Mouse (Mus musculus) stomach, embryonic 16.5 days (tissue): ENCODE measurements around the gene Prkab2. TPM values are rescaled to one million over a fixed set of nuclear protein-coding genes. Genes with fewer than 3 reads are reported as not detected.
A peak's percentile ranks its signal among the peaks of the same experiment; 100 is the strongest.

Experiments
- ATAC-seq: fragments of 200-750 bp; cut with Nextera tagmentation; 2 replicates; pipeline ENCODE4 v1.8.0; 2017; ENCODE audit warnings: moderate number of reproducible peaks, moderate TSS enrichment; ENCODE audit not compliant: insufficient read depth, low FRiP score
- H3K27ac ChIP-seq: fragments of 300-500 bp; sonication (generic); 2 replicates; pipeline ENCODE4 v1.5.1; 2014; ENCODE audit warnings: low read length
- H3K27me3 ChIP-seq: fragments of 300-500 bp; sonication (generic); 2 replicates; pipeline ENCODE4 v1.6.1; 2014; ENCODE audit warnings: low read length, control low read depth, mixed read lengths; ENCODE audit not compliant: control insufficient read depth, insufficient read depth
- H3K36me3 ChIP-seq: fragments of 300-500 bp; sonication (generic); 2 replicates; pipeline ENCODE4 v1.6.1; 2014; ENCODE audit warnings: low read length; ENCODE audit not compliant: control insufficient read depth, insufficient read depth
- H3K4me1 ChIP-seq: fragments of 300-500 bp; sonication (generic); 2 replicates; pipeline ENCODE4 v1.6.1; 2014; ENCODE audit warnings: low read length, control low read depth, mixed read lengths; ENCODE audit not compliant: control insufficient read depth, insufficient read depth
- H3K4me2 ChIP-seq: fragments of 300-500 bp; sonication (generic); 2 replicates; pipeline ENCODE4 v1.6.1; 2014; ENCODE audit warnings: low read depth, low read length, mixed read lengths
- H3K4me3 ChIP-seq: fragments of 300-500 bp; sonication (generic); replicated peaks from 2 replicates; pipeline ENCODE4 v1.5.1; 2014; ENCODE audit warnings: mild to moderate bottlenecking, low read length
- H3K9ac ChIP-seq: fragments of 300-500 bp; sonication (generic); 2 replicates; pipeline ENCODE4 v1.6.1; 2014; ENCODE audit warnings: low read length
- H3K9me3 ChIP-seq: fragments of 300-500 bp; sonication (generic); replicated peaks from 2 replicates; pipeline ENCODE4 v1.6.1; 2016; ENCODE audit warnings: low read length, control low read depth; ENCODE audit not compliant: control insufficient read depth
- WGBS: fragments of 180-500 bp; shearing (Covaris S2); extraction: QIAGEN DNeasy Blood & Tissue Kit; methylation state at CpG from one replicate; pipeline ENCODE4 v1.1.7; 2014; 5-methylcytosine and 5-hydroxymethylcytosine counted together
- polyA plus RNA-seq: library from polyadenylated mRNA; unstranded; fragments of >200 nt; fragmentation: Nextera tagmentation; extraction: Ambion mirVana; gene quantifications from 2 replicates; pipeline ENCODE4 v1.2.1, GENCODE M21; 2015

The Prkab2 gene
- polyA plus RNA-seq, 1 experiment from 2014 or later = 10.3 TPM

GRCm38 (mm10) chr3:97641396-97641795, 16.6 kb upstream of the Prkab2 start:
- no peak for ATAC-seq
- Histone ChIP-seq H3K27ac (no peak overlapping the region), H3K9me3 (no peaks in the 10 kb centered on the region), H3K4me1 (no peaks in the 10 kb centered on the region), H3K27me3 (no peaks in the 10 kb centered on the region), H3K36me3 (no peaks in the 10 kb centered on the region), H3K4me2 (no peak overlapping the region), H3K9ac (no peak overlapping the region), H3K4me3 (no peak overlapping the region)
- WGBS = 87% methylated on average over 4 of the region's 4 CpGs

GRCm38 (mm10) chr3:97642001-97642400, 16.0 kb upstream of the Prkab2 start:
- Histone ChIP-seq H3K9ac (no peak overlapping the region), H3K4me2 (no peak overlapping the region), H3K27me3 (no peaks in the 10 kb centered on the region), H3K4me3 (no peak overlapping the region), H3K36me3 (no peaks in the 10 kb centered on the region), H3K9me3 (no peaks in the 10 kb centered on the region), H3K27ac (no peak overlapping the region), H3K4me1 (no peaks in the 10 kb centered on the region)
- ATAC-seq = no peak; the same call in 1 of the 2 replicates
- WGBS = 71% methylated on average over 9 of the region's 9 CpGs

DNA sequence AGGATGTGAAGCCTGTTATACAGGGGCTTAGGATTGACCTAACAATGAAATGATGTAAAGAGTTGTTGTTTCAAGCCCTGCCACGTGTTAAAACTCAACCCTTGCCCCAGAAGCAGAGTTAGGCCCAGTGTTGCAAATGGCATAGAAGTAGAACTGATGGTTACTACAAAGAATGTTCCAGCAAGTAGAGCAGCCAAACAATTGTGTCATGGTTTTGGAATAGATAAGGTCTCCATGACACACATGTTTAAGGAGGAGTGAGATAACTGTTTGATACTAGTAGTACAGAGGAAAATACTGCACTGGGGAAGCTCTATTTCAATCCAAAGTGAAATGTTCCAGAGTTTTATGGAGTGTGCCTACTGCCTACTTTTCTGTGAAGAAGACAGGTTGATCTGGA, 9.5 kb upstream of the Prkab2 start:
- no peak overlapping the region for H3K27ac ChIP-seq
- no peaks in the 10 kb centered on the region for H3K36me3 ChIP-seq
- no peak overlapping the region for H3K9ac ChIP-seq
- ATAC-seq = no peak
- no peaks in the 10 kb centered on the region for H3K9me3 ChIP-seq
- H3K4me2 ChIP-seq = no peak overlapping the region
- no peaks in the 10 kb centered on the region for H3K27me3 ChIP-seq
- WGBS = 53% methylated on average over 1 of the region's 1 CpGs
- H3K4me3 ChIP-seq = no peak overlapping the region
- no peaks in the 10 kb centered on the region for H3K4me1 ChIP-seq

DNA sequence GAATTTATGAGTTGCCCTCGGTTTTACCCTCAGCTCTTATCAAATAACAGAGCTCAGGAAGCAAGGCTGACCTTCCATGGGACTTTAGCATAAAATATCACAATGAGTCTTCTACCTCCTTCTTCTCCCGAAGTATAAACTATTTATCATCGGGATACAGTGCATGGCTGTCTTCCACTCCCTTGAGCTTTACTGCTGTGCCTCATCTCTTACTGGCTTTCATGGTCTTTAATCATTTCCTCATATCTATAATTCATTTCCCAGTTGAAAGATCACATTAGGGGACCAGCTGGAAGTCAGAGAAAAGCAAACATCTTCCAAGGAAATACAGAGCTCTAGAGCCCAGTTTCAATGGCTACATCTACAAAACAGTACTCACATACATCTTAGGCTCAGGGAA, 9.0 kb upstream of the Prkab2 start:
- H3K4me1 ChIP-seq = no peaks in the 10 kb centered on the region
- H3K27ac ChIP-seq = no peak overlapping the region
- WGBS = 56% methylated on average over 3 of the region's 3 CpGs
- H3K4me2 ChIP-seq = no peak overlapping the region
- no peaks in the 10 kb centered on the region for H3K36me3 ChIP-seq
- no peak overlapping the region for H3K9ac ChIP-seq
- H3K27me3 ChIP-seq = no peaks in the 10 kb centered on the region
- no peak for ATAC-seq
- H3K4me3 ChIP-seq = no peak overlapping the region
- no peaks in the 10 kb centered on the region for H3K9me3 ChIP-seq

DNA sequence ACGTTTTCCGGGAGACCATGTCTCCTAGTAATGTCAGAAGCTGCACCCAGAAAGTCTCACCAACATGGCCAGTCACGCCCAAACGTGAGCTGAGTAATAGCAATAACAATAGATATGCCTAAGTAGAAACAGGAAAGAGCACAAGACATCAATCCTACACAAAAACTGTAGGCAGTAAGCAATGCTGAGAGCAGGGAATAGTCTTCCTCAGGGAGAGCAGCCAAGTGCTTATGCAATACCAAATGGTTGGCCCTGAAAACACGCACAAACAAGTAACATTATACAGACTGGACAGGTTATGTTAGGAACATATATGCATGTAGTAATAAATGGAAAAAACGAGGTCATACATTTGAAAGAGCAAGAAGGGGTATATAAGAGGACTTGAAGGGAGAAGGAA, 8.5 kb upstream of the Prkab2 start:
- no peak overlapping the region for H3K27ac ChIP-seq
- no peak overlapping the region for H3K4me3 ChIP-seq
- H3K36me3 ChIP-seq = no peaks in the 10 kb centered on the region
- ATAC-seq = no peak
- H3K4me1 ChIP-seq = no peaks in the 10 kb centered on the region
- no peaks in the 10 kb centered on the region for H3K27me3 ChIP-seq
- H3K9me3 ChIP-seq = no peaks in the 10 kb centered on the region
- WGBS = 66% methylated on average over 6 of the region's 6 CpGs
- no peak overlapping the region for H3K9ac ChIP-seq
- H3K4me2 ChIP-seq = no peak overlapping the region

DNA sequence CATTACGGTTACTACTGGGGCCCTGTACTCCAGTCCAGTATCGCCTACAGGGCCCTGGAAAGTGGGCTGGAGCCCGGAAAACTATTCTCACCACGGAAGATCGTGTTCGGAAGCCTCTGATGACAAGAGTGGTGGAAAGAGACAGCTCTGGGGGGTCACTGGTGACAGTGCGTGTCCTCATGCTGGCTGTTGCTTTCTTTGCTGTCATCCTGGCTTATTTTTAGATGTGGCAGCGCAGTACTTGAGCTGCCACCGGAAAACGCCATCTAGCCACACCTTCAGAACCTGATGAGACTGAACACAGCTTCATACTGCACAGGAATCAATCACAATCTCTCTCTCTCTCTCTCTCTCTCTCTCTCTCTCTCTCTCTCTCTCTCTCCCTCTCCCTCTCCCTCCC, 6.4 kb upstream of the Prkab2 start:
- WGBS = 73% methylated on average over 10 of the region's 10 CpGs
- no peak for ATAC-seq

DNA sequence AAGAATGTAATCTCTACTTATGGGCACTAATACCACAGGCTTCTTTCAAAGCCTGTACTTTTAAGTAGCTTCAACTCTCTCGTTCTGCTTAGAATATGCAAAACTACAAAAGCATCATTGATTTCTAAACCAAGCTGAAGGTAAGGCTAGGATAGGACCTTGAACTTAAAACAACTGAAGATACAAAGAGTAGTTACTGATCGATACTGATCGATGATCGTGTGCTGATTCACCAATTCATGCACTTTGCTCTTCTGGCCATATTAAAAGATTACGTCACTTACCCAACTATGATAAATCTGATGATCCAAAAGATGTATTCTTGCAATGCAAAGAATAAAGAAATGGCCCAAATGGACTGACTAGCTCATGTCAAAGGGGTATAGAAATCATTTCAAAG, 4.2 kb upstream of the Prkab2 start:
- H3K36me3 ChIP-seq = no peaks in the 10 kb centered on the region

More for the DNA sequence above, 6.4 kb upstream of the Prkab2 start:
- no peaks in the 10 kb centered on the region for H3K27me3 ChIP-seq
- no peak overlapping the region for H3K4me2 ChIP-seq
- H3K9me3 ChIP-seq = 0 out of 2 replicates have a peak, but pooled peaks cover 2% of the 10 kb centered on the region
- H3K4me3 ChIP-seq = no peak overlapping the region
- H3K9ac ChIP-seq = no peak overlapping the region
- H3K36me3 ChIP-seq = no peaks in the 10 kb centered on the region
- H3K27ac ChIP-seq = no peak overlapping the region
- no peaks in the 10 kb centered on the region for H3K4me1 ChIP-seq

GRCm38 (mm10) chr3:97654901-97655300, 3.1 kb upstream of the Prkab2 start:
- Histone ChIP-seq H3K36me3 (no peaks in the 10 kb centered on the region), H3K4me3 (no peak overlapping the region), H3K27ac (no peak overlapping the region), H3K4me2 (no peak overlapping the region), H3K27me3 (no peaks in the 10 kb centered on the region), H3K4me1 (peaks cover 11% of the 10 kb centered on the region), H3K9me3 (0 out of 2 replicates have a peak, but pooled peaks cover 2% of the 10 kb centered on the region), H3K9ac (no peak overlapping the region)
- ATAC-seq = no peak
- WGBS = 84% methylated on average over 8 of the region's 8 CpGs

More for the DNA sequence above, 4.2 kb upstream of the Prkab2 start:
- no peak overlapping the region for H3K27ac ChIP-seq
- no peak overlapping the region for H3K4me3 ChIP-seq
- H3K9ac ChIP-seq = no peak overlapping the region
- H3K4me2 ChIP-seq = no peak overlapping the region
- H3K4me1 ChIP-seq = 0 out of 2 replicates have a peak, but pooled peaks cover under 1% of the 10 kb centered on the region
- no peaks in the 10 kb centered on the region for H3K27me3 ChIP-seq
- H3K9me3 ChIP-seq = 0 out of 2 replicates have a peak, but pooled peaks cover 2% of the 10 kb centered on the region
- no peak for ATAC-seq
- 91% methylated on average over 5 of the region's 5 CpGs for WGBS

GRCm38 (mm10) chr3:97658426-97659193, 617 bp downstream of the Prkab2 start:
- Histone ChIP-seq H3K27ac (peak overlapping the region; percentile 72), H3K27me3 (no peaks in the 10 kb centered on the region), H3K9ac (peak overlapping the region; percentile 85), H3K4me3 (peak overlapping the region; percentile 71), H3K36me3 (no peaks in the 10 kb centered on the region), H3K9me3 (0 out of 2 replicates have a peak, but pooled peaks cover 2% of the 10 kb centered on the region), H3K4me1 (peaks cover 12% of the 10 kb centered on the region), H3K4me2 (peak overlapping the region; percentile 85)
- under 1% methylated on average over 49 of the region's 50 CpGs for WGBS
- ATAC-seq = peak; percentile 83; the same call in 1 of the 2 replicates
